Comparison of ENCODE assay signal across 9 mouse cellular contexts in the genomic region with DNA sequence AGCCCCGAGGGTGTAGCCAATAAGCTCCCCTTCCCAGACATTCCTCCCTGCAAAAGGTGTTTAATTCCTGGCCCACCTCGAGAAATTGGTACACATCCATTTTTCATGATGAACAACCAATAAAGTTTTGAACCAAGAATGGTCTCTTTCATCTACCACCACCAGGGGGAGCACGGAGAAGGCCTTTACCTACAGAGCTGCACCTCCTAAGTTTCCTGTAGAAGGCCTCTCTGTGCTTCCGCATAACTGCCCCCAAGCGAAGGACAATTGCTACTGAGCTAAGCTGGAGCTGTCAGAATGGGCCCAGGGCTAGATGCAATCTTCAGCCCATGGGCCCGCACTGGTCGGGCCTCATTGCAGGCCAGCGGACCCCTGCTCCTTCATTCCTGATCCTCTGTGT. TPM values are rescaled to one million over a fixed set of nuclear protein-coding genes. Genes with fewer than 3 reads are reported as not detected.
DNase-seq lines count a peak whose midpoint lies in the region; ATAC-seq and TF ChIP-seq lines count a peak whose summit lies in the region.
"Had no signal": no experiment of that assay in that cellular context is flagged by ENCODE, and none has a peak within 500 bp of the region (broad histone marks: within the 10 kb centered on the region; RNA-seq: fewer than 3 reads in every experiment).

No protein-coding gene starts in this region.

- H3K36me3 ChIP-seq in heart, adult 2 months (ENCODE audit: control insufficient read depth, insufficient read depth, low read length), result no peaks in the 10 kb centered on the region
- no peaks in the 10 kb centered on the region for H3K36me3 ChIP-seq in heart, embryonic 11.5 days (ENCODE audit: control insufficient read depth, insufficient read depth, low read length)
- H3K36me3 ChIP-seq in embryonic facial prominence, embryonic 11.5 days (replicated peaks; ENCODE audit: control insufficient read depth, insufficient read depth, low read depth, low read length), result no peaks in the 10 kb centered on the region

- H3K4me2 ChIP-seq in heart, embryonic 11.5 days, result no peak overlapping the region
- H3K4me2 ChIP-seq in embryonic facial prominence, embryonic 11.5 days (ENCODE audit: low read depth, low read length), result no peak overlapping the region

- no peak overlapping the region for H3K4me3 ChIP-seq in heart, adult 2 months
- no peak overlapping the region for H3K4me3 ChIP-seq in heart, embryonic 11.5 days (ENCODE audit: low read depth, low read length)
- no peak overlapping the region for H3K4me3 ChIP-seq in embryonic facial prominence, embryonic 11.5 days (ENCODE audit: low read depth, low read length)

- TF ChIP-seq CTCF in heart, adult 2 months (IDR thresholded peaks at IDR 0.05), result peak; percentile 65

- no peak for TF ChIP-seq POLR2A in heart, adult 2 months (IDR thresholded peaks at IDR 0.05; ENCODE audit: insufficient read depth, low read depth, low read length)

- ATAC-seq in heart, embryonic 11.5 days (replicated peaks; ENCODE audit: insufficient number of reproducible peaks, low FRiP score, low TSS enrichment), result no peak
- no peak for ATAC-seq in embryonic facial prominence, embryonic 11.5 days (replicated peaks; ENCODE audit: insufficient number of reproducible peaks, low FRiP score, low TSS enrichment, low read depth)

- H3K9me3 ChIP-seq in heart, embryonic 11.5 days (replicated peaks; ENCODE audit: control insufficient read depth, low read length), result no peaks in the 10 kb centered on the region
- no peaks in the 10 kb centered on the region for H3K9me3 ChIP-seq in embryonic facial prominence, embryonic 11.5 days (replicated peaks; ENCODE audit: control insufficient read depth, low read length)

- H3K79me2 ChIP-seq in heart, adult 2 months (replicated peaks; ENCODE audit: control insufficient read depth, insufficient read depth, low read length), result no peaks in the 10 kb centered on the region

- no peaks in the 10 kb centered on the region for H3K4me1 ChIP-seq in heart, adult 2 months (ENCODE audit: control insufficient read depth, insufficient read depth, low read length)
- H3K4me1 ChIP-seq in heart, embryonic 11.5 days (ENCODE audit: control insufficient read depth, insufficient read depth, low read length), result no peaks in the 10 kb centered on the region
- no peaks in the 10 kb centered on the region for H3K4me1 ChIP-seq in embryonic facial prominence, embryonic 11.5 days (ENCODE audit: control insufficient read depth, insufficient read depth, low read length)

- no peak overlapping the region for H3K27ac ChIP-seq in heart, adult 2 months
- no peak overlapping the region for H3K27ac ChIP-seq in heart, embryonic 11.5 days (ENCODE audit: low read depth, low read length)
- H3K27ac ChIP-seq in embryonic facial prominence, embryonic 11.5 days (replicated peaks; ENCODE audit: low read depth, low read length), result no peak overlapping the region

- no peak for TF ChIP-seq EP300 in heart, adult 2 months (IDR thresholded peaks at IDR 0.05; ENCODE audit: insufficient read depth, low read depth, low read length)

- 43% methylated on average over 8 of the region's 8 CpGs for WGBS in heart, adult 2 months
- WGBS in heart, embryonic 11.5 days (ENCODE audit: insufficient replicate concordance), result 42% methylated on average over 8 of the region's 8 CpGs
- 45% methylated on average over 8 of the region's 8 CpGs for WGBS in embryonic facial prominence, embryonic 11.5 days

- H3K27me3 ChIP-seq in heart, adult 2 months (ENCODE audit: control insufficient read depth, insufficient read depth, low read length), result 0 out of 2 replicates have a peak, but pooled peaks cover 1% of the 10 kb centered on the region
- no peaks in the 10 kb centered on the region for H3K27me3 ChIP-seq in heart, embryonic 11.5 days (ENCODE audit: control insufficient read depth, insufficient read depth, low read length)
- no peaks in the 10 kb centered on the region for H3K27me3 ChIP-seq in embryonic facial prominence, embryonic 11.5 days (ENCODE audit: control insufficient read depth, insufficient read depth, low read length)

- no peak for DNase-seq in heart, adult 2 months
- peak; percentile 20 for DNase-seq in thymus, postnatal 0 days (ENCODE audit: low spot score)
- DNase-seq in thymus, postnatal 36 days, result no peak
- DNase-seq in embryonic facial prominence, embryonic 11.5 days (ENCODE audit: low spot score), result peak; percentile 48
- DNase-seq in lung, postnatal 36 days, result peak; percentile 61
- DNase-seq in right cerebral cortex, postnatal 4 days, result no peak
- no peak for DNase-seq in gastrocnemius, postnatal 4 days (ENCODE audit: low spot score in 2 of 2)

- intact Hi-C loops in heart, adult 2 months (cut with DNase I), result no loop called here

- H3K9ac ChIP-seq in heart, adult 2 months (ENCODE audit: low read depth, low read length), result no peak overlapping the region
- H3K9ac ChIP-seq in heart, embryonic 11.5 days (ENCODE audit: low read depth, low read length), result no peak overlapping the region
- H3K9ac ChIP-seq in embryonic facial prominence, embryonic 11.5 days (replicated peaks; ENCODE audit: low read length), result no peak overlapping the region

RNA-seq across cellular contexts. Expression of a gene that starts 14.1 kb away (rescaled TPM):
- not detected for total RNA-seq in heart, adult 2 months (2021)
- 0.21 and 0.82 TPM in 2 replicates for polyA plus RNA-seq in heart, adult 2 months (2012; rRNA removed)
- 0.46 and 1.1 TPM in 2 replicates for polyA plus RNA-seq in heart, embryonic 11.5 days (2014; fragmentation: Nextera tagmentation; extraction: Ambion mirVana)
- 0.42 and 0.47 TPM in 2 replicates for polyA plus RNA-seq in thymus, postnatal 0 days (2015; fragmentation: Nextera tagmentation; extraction: Ambion mirVana)
- not detected in 2 replicates for polyA plus RNA-seq in embryonic facial prominence, embryonic 11.5 days (2014; fragmentation: Nextera tagmentation; extraction: Ambion mirVana)
- total RNA-seq in gastrocnemius, postnatal 4 days (2021), result 1 to 10 TPM in 1 of 2 experiments, under 1 TPM in 1; 0.66 to 3.2 TPM
- polyA plus RNA-seq: large intestine, adult 2 months had no signal

RNA-seq across cellular contexts. Expression of a gene that starts 18.1 kb away (rescaled TPM):
- total RNA-seq in heart, adult 2 months (2021), result not detected
- not detected in 2 replicates for polyA plus RNA-seq in heart, adult 2 months (2012; rRNA removed)
- polyA plus RNA-seq in heart, embryonic 11.5 days (2014; fragmentation: Nextera tagmentation; extraction: Ambion mirVana), result not detected in 2 replicates
- not detected in 2 replicates for polyA plus RNA-seq in thymus, postnatal 0 days (2015; fragmentation: Nextera tagmentation; extraction: Ambion mirVana)
- polyA plus RNA-seq in embryonic facial prominence, embryonic 11.5 days (2014; fragmentation: Nextera tagmentation; extraction: Ambion mirVana), result not detected in 2 replicates
- total RNA-seq in gastrocnemius, postnatal 4 days (2021), result not detected
- polyA plus RNA-seq: large intestine, adult 2 months had no signal

RNA-seq across cellular contexts. Expression of a gene that starts 21.8 kb away (rescaled TPM):
- not detected for total RNA-seq in heart, adult 2 months (2021)
- polyA plus RNA-seq in heart, adult 2 months (2012; rRNA removed), result not detected in 2 replicates
- polyA plus RNA-seq in heart, embryonic 11.5 days (2014; fragmentation: Nextera tagmentation; extraction: Ambion mirVana), result 0.53 TPM in 1 of 2 replicates, not detected in the other
- polyA plus RNA-seq in thymus, postnatal 0 days (2015; fragmentation: Nextera tagmentation; extraction: Ambion mirVana), result 0.17 and 0.32 TPM in 2 replicates
- polyA plus RNA-seq in embryonic facial prominence, embryonic 11.5 days (2014; fragmentation: Nextera tagmentation; extraction: Ambion mirVana), result not detected in 2 replicates
- not detected for total RNA-seq in gastrocnemius, postnatal 4 days (2021)
- polyA plus RNA-seq: large intestine, adult 2 months had no signal

RNA-seq across cellular contexts. Expression of a gene that starts 40.8 kb away (rescaled TPM):
- total RNA-seq in heart, adult 2 months (2021), result not detected
- polyA plus RNA-seq in heart, adult 2 months (2012; rRNA removed), result 3.6 TPM in 1 of 2 replicates, not detected in the other
- 0.35 and 0.69 TPM in 2 replicates for polyA plus RNA-seq in heart, embryonic 11.5 days (2014; fragmentation: Nextera tagmentation; extraction: Ambion mirVana)
- polyA plus RNA-seq in thymus, postnatal 0 days (2015; fragmentation: Nextera tagmentation; extraction: Ambion mirVana), result 0.65 and 0.95 TPM in 2 replicates
- not detected in 2 replicates for polyA plus RNA-seq in embryonic facial prominence, embryonic 11.5 days (2014; fragmentation: Nextera tagmentation; extraction: Ambion mirVana)
- under 1 TPM in 1 of 2 experiments, not detected in 1; 0.10 TPM for total RNA-seq in gastrocnemius, postnatal 4 days (2021)
- polyA plus RNA-seq: large intestine, adult 2 months had no signal

Comparison
In these comparisons a context has a peak if more than half of its experiments do, and no peak if none do; other contexts are left out.
1. DNase-seq: peak in thymus, postnatal 0 days (single experiment), embryonic facial prominence, embryonic 11.5 days (single experiment) and lung, postnatal 36 days (single experiment); none in heart, adult 2 months (0 of 2), thymus, postnatal 36 days (0 of 2), right cerebral cortex, postnatal 4 days (single experiment) and gastrocnemius, postnatal 4 days (0 of 2).